Mouse (Mus musculus) small intestine, adult 2 months (tissue): ENCODE measurements around the gene Plekhh2. TPM values are rescaled to one million over a fixed set of nuclear protein-coding genes. Genes with fewer than 3 reads are reported as not detected.
A peak's percentile ranks its signal among the peaks of the same experiment; 100 is the strongest.

Experiments
- H3K27ac ChIP-seq: fragments of 200-500 bp; 2 replicates; pipeline ENCODE4 v1.5.1; 2012; ENCODE audit warnings: low read depth, low read length, control low read depth, inconsistent platforms; ENCODE audit not compliant: insufficient read depth
- H3K27me3 ChIP-seq: fragments of 200-500 bp; 2 replicates; pipeline ENCODE4 v1.6.1; 2012; ENCODE audit warnings: mild to moderate bottlenecking, moderate library complexity, low read length, inconsistent platforms; ENCODE audit not compliant: control insufficient read depth, insufficient read depth
- H3K36me3 ChIP-seq: fragments of 200-500 bp; 2 replicates; pipeline ENCODE4 v1.6.1; 2012; ENCODE audit warnings: mild to moderate bottlenecking, low read length, control low read depth, inconsistent platforms; ENCODE audit not compliant: control insufficient read depth, insufficient read depth
- H3K4me1 ChIP-seq: fragments of 200-500 bp; 2 replicates; pipeline ENCODE4 v1.6.1; 2012; ENCODE audit warnings: low read length, inconsistent platforms, mixed read lengths; ENCODE audit not compliant: control insufficient read depth, insufficient read depth, insufficient read length
- H3K4me3 ChIP-seq: fragments of 200-500 bp; 2 replicates; pipeline ENCODE4 v1.5.1; 2012; ENCODE audit warnings: low read depth, mild to moderate bottlenecking, control low read depth, inconsistent platforms, low read length, moderate library complexity
- CTCF ChIP-seq: fragments of 200-500 bp; IDR thresholded peaks from 2 replicates; pipeline ENCODE4 v1.5.1; 2012; ENCODE audit warnings: low read depth, mild to moderate bottlenecking, control low read depth, inconsistent platforms, low read length, moderate library complexity, mixed read lengths; ENCODE audit not compliant: insufficient replicate concordance, insufficient read length; ENCODE audit errors: extremely low read depth
- POLR2A ChIP-seq: fragments of 200-500 bp; IDR thresholded peaks from 2 replicates; pipeline ENCODE4 v1.6.1; 2012; ENCODE audit warnings: low read depth, mild to moderate bottlenecking, control low read depth, inconsistent platforms, low read length, moderate library complexity
- WGBS: fragments of 180-500 bp; shearing (Covaris S2); methylation state at CpG from one replicate; pipeline ENCODE4 v1.1.7; 2018; 5-methylcytosine and 5-hydroxymethylcytosine counted together
- polyA plus RNA-seq: library from polyadenylated mRNA; depleted of rRNA; stranded (reverse); fragments of >200 nt; gene quantifications from 2 replicates; pipeline ENCODE4 v1.2.3, GENCODE M21; 2012

Gene Plekhh2
- polyA plus RNA-seq, 1 experiment, result 1.8 TPM

DNA sequence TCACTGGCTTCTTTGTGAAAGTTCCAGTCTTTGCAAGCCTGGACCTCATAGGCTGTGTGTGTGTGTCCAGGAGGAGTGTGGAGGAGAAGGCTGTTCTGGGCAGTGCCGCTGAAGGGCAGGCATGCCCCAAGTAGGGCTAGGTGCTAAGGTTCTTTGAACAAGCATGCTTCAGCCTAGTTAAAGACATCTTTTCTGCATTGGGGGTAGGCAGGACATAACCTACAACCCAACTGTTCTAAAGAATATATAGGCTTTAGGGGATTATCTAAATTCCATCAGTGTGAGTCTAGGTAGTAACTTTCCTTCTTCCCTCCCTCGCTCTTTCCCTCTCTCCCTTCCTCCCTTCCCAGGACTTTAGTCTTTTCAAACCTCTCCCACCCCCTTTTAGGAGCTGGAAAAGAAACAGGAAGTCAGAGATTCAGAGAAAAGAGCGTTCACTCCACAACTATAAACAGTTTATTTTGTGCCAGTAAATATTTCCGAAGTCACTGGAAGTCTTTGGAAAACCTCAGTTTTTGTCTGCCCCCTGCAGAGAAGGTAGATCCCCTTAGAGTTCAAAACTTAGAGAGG, 906 bp downstream of the Plekhh2 start:
- TF ChIP-seq CTCF, result no peak
- TF ChIP-seq POLR2A, result no peak
- Histone ChIP-seq H3K27me3 (peaks cover 18% of the 10 kb centered on the region), H3K4me1 (peaks cover 7% of the 10 kb centered on the region), H3K4me3 (peak overlapping the region; percentile 66), H3K27ac (peak overlapping the region; percentile 58), H3K36me3 (no peaks in the 10 kb centered on the region)
- 27% methylated on average over 4 of the region's 4 CpGs for WGBS

DNA sequence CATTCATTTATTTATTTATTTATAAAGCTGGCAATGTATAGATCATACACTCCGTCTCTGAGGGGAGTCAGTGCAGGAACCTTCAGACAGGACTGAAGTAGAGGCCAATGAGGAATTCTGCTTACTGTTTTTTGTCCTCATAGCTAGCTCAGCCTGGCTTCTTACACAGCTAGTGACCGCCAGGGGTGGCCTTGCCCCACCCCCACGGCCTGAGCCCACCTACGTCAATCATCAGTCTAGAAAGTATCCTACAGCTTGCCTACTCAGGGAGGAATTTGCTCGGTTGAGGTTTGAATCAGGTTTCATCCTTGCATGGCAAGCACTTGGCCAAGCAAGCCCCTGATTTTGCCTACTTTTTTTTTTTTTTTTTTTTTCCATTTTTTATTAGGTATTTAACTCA, 4.2 kb downstream of the Plekhh2 start:
- WGBS, result 85% methylated on average over 5 of the region's 5 CpGs
- H3K27me3 ChIP-seq, result peaks cover 16% of the 10 kb centered on the region
- H3K4me3 ChIP-seq, result no peak overlapping the region
- no peaks in the 10 kb centered on the region for H3K36me3 ChIP-seq
- peaks cover 7% of the 10 kb centered on the region for H3K4me1 ChIP-seq
- TF ChIP-seq POLR2A, result no peak
- no peak for TF ChIP-seq CTCF
- no peak overlapping the region for H3K27ac ChIP-seq

DNA sequence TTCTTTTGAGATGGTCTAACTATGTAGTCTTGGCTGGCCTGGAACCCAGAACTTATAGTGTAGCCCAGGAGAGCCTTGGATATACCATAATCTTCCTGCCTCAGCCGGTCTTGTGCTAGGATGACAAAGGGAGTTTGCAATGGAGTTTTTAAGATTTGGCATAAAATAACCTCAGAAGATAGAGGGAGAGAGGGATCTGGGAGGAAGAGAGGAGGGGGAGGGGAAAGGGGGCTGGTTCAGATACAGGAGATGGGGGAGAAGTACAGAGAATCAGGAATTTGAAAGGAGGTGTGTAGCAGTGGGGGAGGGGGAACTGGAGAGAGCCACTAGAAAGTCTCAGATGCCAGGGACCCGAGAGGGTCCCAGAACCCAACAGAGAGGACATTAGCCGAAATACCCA, 7.7 kb downstream of the Plekhh2 start:
- Histone ChIP-seq H3K36me3 (no peaks in the 10 kb centered on the region), H3K27ac (no peak overlapping the region), H3K4me1 (no peaks in the 10 kb centered on the region), H3K4me3 (no peak overlapping the region), H3K27me3 (no peaks in the 10 kb centered on the region)
- TF ChIP-seq CTCF (no peak), POLR2A (no peak)
- WGBS, result 80% methylated on average over 3 of the region's 3 CpGs

DNA sequence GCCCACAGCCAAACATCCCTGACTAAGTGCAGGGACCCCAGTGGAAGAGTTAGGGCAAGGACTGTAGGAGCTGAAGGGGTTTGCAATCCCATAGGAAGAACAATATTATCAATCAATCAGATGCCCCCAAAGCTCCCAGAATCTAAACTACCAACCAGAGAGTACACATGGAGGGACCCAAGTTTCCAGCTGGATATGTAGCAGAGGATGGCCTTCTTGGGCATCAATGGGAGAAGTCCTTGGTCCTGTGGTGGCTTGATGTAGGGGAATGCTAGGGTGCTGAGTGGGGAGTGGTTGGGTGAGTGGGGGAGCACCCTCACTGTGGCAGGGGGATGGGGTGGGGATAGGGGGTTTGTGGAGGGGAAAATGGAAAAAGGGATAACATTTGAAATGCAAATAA, 8.4 kb downstream of the Plekhh2 start:
- no peaks in the 10 kb centered on the region for H3K36me3 ChIP-seq
- no peaks in the 10 kb centered on the region for H3K27me3 ChIP-seq
- no peak overlapping the region for H3K27ac ChIP-seq
- no peaks in the 10 kb centered on the region for H3K4me1 ChIP-seq
- TF ChIP-seq POLR2A (no peak), CTCF (no peak)
- H3K4me3 ChIP-seq, result no peak overlapping the region

DNA sequence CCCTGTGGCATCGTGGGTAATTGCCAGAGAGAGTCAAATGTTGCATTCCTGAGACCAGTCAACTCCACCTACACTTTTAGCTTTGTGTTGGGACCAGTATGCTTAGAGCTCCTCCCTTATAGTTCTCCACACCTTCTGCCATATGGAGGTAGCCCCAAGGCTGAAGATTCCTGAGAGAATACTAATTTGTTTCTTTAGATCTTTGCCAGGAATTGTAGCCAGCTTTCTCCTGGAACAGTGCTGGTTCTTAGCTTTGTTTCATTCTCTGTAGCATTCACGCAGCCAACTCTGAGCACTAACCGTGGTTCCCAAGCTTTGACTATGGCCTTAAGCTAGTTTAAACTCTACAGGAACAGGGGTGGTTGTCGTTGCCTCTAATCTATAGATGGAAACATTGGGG, 17.7 kb downstream of the Plekhh2 start:
- 72% methylated on average over 4 of the region's 4 CpGs for WGBS

DNA sequence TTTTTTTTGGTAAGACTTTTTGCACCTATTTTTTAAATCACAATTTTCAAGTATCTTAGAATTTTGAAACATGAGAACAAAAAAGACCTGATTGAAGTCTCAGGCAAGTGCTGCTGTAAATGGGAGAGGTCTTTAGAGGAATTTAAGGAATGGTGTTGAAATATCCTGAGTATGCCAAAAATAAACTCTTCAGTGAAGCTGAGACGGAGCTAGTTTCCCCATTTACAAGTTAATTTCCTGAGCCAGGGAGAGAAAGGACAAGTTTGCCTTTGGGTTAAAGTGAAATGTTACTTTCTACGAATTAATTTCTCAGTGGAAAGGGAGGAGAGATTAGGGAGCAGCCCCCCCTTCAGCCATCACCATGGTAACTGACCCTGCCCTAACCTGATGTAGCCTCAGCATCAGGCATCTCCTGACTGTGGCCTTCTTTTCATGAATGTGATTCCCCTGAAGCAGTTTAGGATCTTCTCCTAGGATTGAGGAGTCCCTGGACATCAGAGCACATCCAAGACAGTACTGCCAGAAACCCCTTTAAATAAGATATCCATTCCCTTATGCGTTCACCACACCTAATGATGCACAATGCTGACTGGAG, 18.6 kb downstream of the Plekhh2 start:
- no peaks in the 10 kb centered on the region for H3K27me3 ChIP-seq
- H3K27ac ChIP-seq, result no peak overlapping the region

More for the DNA sequence above, 17.7 kb downstream of the Plekhh2 start:
- H3K27me3 ChIP-seq, result no peaks in the 10 kb centered on the region
- no peak overlapping the region for H3K4me3 ChIP-seq
- no peaks in the 10 kb centered on the region for H3K36me3 ChIP-seq
- TF ChIP-seq CTCF (no peak), POLR2A (no peak)
- no peaks in the 10 kb centered on the region for H3K4me1 ChIP-seq
- no peak overlapping the region for H3K27ac ChIP-seq

DNA sequence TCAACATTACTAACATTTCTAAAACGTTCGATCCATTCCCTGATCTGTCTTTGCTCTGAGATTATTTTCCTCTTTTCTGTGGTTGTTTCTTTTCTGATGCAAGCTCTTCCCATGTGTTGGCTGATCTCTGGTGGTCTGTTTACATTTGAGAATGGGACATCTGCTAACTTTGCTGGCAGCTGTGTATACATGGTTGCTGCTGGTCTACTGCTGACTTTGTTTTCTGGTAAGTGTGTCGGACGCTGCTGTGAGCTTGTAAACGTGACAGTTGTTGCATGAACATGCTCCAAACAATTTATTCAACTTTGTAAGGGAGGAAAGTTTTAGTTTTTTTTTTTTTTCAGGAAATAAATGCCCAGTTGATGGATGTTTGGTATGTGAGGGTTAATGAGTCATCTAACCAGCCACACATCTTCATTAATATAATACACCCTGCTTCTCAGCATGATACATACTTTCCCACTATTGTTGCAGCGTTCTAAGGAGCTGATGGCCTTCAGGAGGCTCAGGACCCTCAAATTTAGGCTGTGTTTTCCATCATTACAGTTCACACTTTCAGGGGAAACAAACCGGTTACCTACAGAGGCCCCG, 21.3 kb downstream of the Plekhh2 start:
- H3K36me3 ChIP-seq, result no peaks in the 10 kb centered on the region
- H3K27me3 ChIP-seq, result no peaks in the 10 kb centered on the region
- H3K27ac ChIP-seq, result no peak overlapping the region
- TF ChIP-seq POLR2A (no peak), CTCF (no peak)
- H3K4me1 ChIP-seq, result no peaks in the 10 kb centered on the region
- 60% methylated on average over 8 of the region's 8 CpGs for WGBS
- H3K4me3 ChIP-seq, result no peak overlapping the region

More for the DNA sequence above, 18.6 kb downstream of the Plekhh2 start:
- H3K36me3 ChIP-seq, result no peaks in the 10 kb centered on the region
- no peak overlapping the region for H3K4me3 ChIP-seq
- H3K4me1 ChIP-seq, result no peaks in the 10 kb centered on the region
- 49% methylated on average over 3 of the region's 3 CpGs for WGBS
- TF ChIP-seq POLR2A, result no peak
- TF ChIP-seq CTCF, result no peak
